Mouse (Mus musculus): ENCODE measurements around the gene Zfp383. TPM values are rescaled to one million over a fixed set of nuclear protein-coding genes. Genes with fewer than 3 reads are reported as not detected.

Gene Zfp383
- polyA plus RNA-seq, 1 experiment from 2014 or later, result 2.7 TPM

DNA sequence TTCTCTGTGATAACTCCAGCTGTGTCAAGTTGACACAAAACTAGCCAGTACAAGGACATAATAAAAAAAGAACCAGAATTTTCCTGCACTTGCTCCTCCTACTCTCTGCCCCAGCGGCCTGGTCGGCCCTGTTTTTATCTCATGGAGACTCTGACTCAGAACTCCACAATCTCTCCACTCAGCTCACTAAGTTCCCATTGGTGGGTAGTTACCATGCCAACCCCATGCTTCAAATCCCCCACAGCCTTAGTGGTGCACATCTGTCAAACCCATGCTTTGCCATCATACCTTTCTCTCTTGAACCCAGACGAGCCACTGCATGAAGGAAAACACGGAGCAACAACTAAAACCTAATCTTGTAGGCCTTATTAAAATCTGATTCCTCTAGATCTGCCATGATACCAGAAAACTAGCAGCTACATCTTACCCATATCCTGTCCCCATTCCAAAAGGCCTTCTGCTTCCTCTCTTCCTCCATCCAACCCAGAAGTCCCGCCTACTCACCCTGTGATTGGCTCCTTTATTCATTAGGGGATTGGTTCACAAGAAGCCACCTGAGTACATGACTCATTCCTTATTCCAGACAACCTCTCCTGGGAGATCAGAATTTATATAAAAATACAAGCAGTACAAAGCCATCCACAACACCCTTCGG is 13.5 kb downstream of the Zfp383 start:
- Histone ChIP-seq H3K4me1 (ENCODE audit: control insufficient read depth, insufficient read depth, low read length) (no peaks in the 10 kb centered on the region), H3K4me2 (ENCODE audit: low read depth, low read length) (no peak overlapping the region), H3K27me3 (replicated peaks; ENCODE audit: control insufficient read depth, insufficient read depth, low read length) (no peaks in the 10 kb centered on the region), H3K9ac (ENCODE audit: low read depth, low read length) (no peak overlapping the region), H3K9me3 (ENCODE audit: control insufficient read depth, low read length) (no peaks in the 10 kb centered on the region), H3K36me3 (ENCODE audit: control insufficient read depth, insufficient read depth, low read length) (no peaks in the 10 kb centered on the region), H3K27ac (ENCODE audit: low read length) (no peak overlapping the region), H3K4me3 (ENCODE audit: low read length) (no peak overlapping the region)
- ATAC-seq, result no peak
- WGBS, result 79% methylated on average over 6 of the region's 6 CpGs

DNA sequence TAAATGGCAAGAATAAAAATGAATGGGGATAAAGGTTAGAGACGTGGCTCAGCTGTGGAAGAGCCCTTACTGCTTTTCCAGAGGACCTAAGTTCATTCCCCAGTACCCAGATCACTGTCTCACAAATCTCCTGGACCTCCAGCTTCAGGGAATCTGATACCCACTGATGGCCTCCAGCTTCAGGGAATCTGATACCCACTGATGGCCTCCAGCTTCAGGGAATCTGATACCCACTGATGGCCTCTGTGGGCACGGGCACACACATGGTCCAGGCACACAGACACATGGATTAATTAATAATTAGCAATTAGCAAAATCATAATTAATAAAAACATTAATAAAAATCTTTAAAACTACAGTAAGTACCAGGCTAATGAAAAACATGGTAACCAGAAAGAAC is 14.8 kb downstream of the Zfp383 start:
- no peaks in the 10 kb centered on the region for H3K27me3 ChIP-seq (replicated peaks; ENCODE audit: control insufficient read depth, insufficient read depth, low read length)
- 74% methylated on average over 2 of the region's 2 CpGs for WGBS

DNA sequence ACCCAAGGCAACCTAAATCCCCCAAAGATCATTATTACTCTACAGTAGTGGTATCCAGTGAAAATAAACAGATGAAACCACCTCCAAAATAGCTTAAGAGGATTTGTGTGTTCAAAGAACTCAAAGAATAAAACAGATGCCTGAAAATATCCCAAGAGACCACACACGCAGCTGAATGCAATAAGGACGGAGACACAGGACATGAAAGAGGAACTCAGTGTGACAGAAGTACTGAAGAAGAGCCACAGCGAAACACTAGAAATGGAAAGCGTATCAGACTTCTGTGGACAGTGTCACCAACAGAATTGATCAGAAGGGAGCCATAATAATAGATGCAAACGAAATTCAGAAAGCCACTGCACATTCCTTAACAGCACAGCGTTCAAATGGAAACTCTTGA is 30.8 kb downstream of the Zfp383 start:
- Histone ChIP-seq H3K4me1 (ENCODE audit: control insufficient read depth, insufficient read depth, low read length) (no peaks in the 10 kb centered on the region), H3K36me3 (ENCODE audit: control insufficient read depth, insufficient read depth, low read length) (peaks cover 15% of the 10 kb centered on the region; the same call in 1 of the 2 replicates), H3K9ac (ENCODE audit: low read depth, low read length) (no peak overlapping the region), H3K4me2 (ENCODE audit: low read depth, low read length) (no peak overlapping the region), H3K27me3 (replicated peaks; ENCODE audit: control insufficient read depth, insufficient read depth, low read length) (no peaks in the 10 kb centered on the region), H3K27ac (ENCODE audit: low read length) (no peak overlapping the region), H3K9me3 (ENCODE audit: control insufficient read depth, low read length) (no peaks in the 10 kb centered on the region), H3K4me3 (ENCODE audit: low read length) (no peak overlapping the region)
- WGBS, result 86% methylated on average over 6 of the region's 6 CpGs
- ATAC-seq, result no peak

More for the DNA sequence above, 14.8 kb downstream of the Zfp383 start:
- ATAC-seq, result no peak
- H3K4me2 ChIP-seq (ENCODE audit: low read depth, low read length), result no peak overlapping the region
- no peak overlapping the region for H3K9ac ChIP-seq (ENCODE audit: low read depth, low read length)
- H3K36me3 ChIP-seq (ENCODE audit: control insufficient read depth, insufficient read depth, low read length), result no peaks in the 10 kb centered on the region
- no peak overlapping the region for H3K27ac ChIP-seq (ENCODE audit: low read length)
- H3K9me3 ChIP-seq (ENCODE audit: control insufficient read depth, low read length), result no peaks in the 10 kb centered on the region
- H3K4me1 ChIP-seq (ENCODE audit: control insufficient read depth, insufficient read depth, low read length), result no peaks in the 10 kb centered on the region
- H3K4me3 ChIP-seq (ENCODE audit: low read length), result no peak overlapping the region

DNA sequence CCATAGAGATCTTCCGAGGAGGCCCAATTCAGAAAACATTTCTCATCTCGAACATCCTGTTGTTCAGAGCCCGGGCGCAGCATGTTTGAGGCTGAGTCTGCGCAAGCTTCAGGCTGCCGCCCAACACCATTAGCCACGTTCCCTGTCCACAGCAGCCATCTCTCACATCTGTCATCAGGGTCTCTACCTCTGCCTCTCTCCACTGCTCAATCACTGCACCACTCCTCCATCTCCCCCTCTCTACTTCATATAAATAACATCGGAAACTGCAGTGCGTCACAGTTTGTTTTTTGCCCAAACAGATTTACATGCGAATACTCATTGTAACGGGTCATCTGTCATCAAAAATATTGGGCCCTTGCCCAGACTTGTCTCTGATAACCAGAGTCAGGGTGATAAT is 33.0 kb downstream of the Zfp383 start:
- Histone ChIP-seq H3K9me3 (ENCODE audit: control insufficient read depth, low read length) (no peaks in the 10 kb centered on the region), H3K27ac (ENCODE audit: low read length) (no peak overlapping the region), H3K4me2 (ENCODE audit: low read depth, low read length) (no peak overlapping the region), H3K36me3 (ENCODE audit: control insufficient read depth, insufficient read depth, low read length) (0 out of 2 replicates have a peak, but pooled peaks cover 4% of the 10 kb centered on the region), H3K9ac (ENCODE audit: low read depth, low read length) (no peak overlapping the region), H3K4me1 (ENCODE audit: control insufficient read depth, insufficient read depth, low read length) (no peaks in the 10 kb centered on the region), H3K4me3 (ENCODE audit: low read length) (no peak overlapping the region), H3K27me3 (replicated peaks; ENCODE audit: control insufficient read depth, insufficient read depth, low read length) (no peaks in the 10 kb centered on the region)
- ATAC-seq, result no peak
- 88% methylated on average over 11 of the region's 11 CpGs for WGBS

DNA sequence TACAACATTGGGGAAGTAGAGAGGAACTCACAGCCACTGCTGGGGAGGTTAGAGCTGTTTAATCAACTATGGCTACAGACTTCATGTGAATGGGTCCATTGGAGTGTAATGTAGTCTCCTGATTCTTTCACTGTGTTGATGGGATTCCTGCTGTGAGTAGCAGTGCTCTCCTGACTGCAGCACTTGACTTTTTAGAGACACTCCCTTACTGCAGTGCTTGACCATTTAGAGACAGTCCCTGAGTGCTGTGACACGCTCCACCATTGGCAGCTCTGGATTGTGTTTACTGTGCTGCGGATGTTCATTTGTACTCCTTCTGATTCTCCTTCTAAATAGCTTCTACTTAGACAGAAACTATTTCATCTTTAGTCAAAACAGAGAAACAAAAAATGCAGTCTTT is 34.7 kb downstream of the Zfp383 start:
- 33% methylated on average over 2 of the region's 2 CpGs for WGBS

DNA sequence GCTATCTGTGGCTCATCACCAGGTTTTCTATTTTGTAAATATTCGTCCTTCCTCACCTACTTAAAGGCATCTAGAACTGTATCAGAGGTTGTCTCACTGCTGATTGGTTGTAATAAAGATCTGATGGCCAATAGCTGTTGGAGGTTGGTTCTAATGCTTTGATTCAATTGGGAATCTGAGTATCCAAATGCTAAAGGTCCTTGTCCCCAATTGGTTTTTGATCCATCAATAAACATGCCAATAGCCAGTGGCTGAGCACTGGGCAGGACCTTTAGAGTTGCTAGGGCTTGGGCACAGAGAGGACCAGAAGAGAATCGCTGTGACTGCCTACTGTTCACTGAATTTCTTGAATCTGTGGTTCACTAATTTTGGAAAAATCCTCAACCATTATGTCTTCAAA is 35.7 kb downstream of the Zfp383 start:
- Histone ChIP-seq H3K27ac (ENCODE audit: low read length) (no peak overlapping the region), H3K9ac (ENCODE audit: low read depth, low read length) (no peak overlapping the region), H3K9me3 (ENCODE audit: control insufficient read depth, low read length) (no peaks in the 10 kb centered on the region), H3K4me1 (ENCODE audit: control insufficient read depth, insufficient read depth, low read length) (no peaks in the 10 kb centered on the region), H3K36me3 (ENCODE audit: control insufficient read depth, insufficient read depth, low read length) (0 out of 2 replicates have a peak, but pooled peaks cover 4% of the 10 kb centered on the region), H3K4me3 (ENCODE audit: low read length) (no peak overlapping the region), H3K4me2 (ENCODE audit: low read depth, low read length) (no peak overlapping the region), H3K27me3 (replicated peaks; ENCODE audit: control insufficient read depth, insufficient read depth, low read length) (no peaks in the 10 kb centered on the region)
- 79% methylated on average over 2 of the region's 2 CpGs for WGBS
- no peak for ATAC-seq

More for the DNA sequence above, 34.7 kb downstream of the Zfp383 start:
- ATAC-seq, result no peak
- Histone ChIP-seq H3K9ac (ENCODE audit: low read depth, low read length) (no peak overlapping the region), H3K9me3 (ENCODE audit: control insufficient read depth, low read length) (no peaks in the 10 kb centered on the region), H3K4me3 (ENCODE audit: low read length) (no peak overlapping the region), H3K4me2 (ENCODE audit: low read depth, low read length) (no peak overlapping the region), H3K36me3 (ENCODE audit: control insufficient read depth, insufficient read depth, low read length) (0 out of 2 replicates have a peak, but pooled peaks cover 4% of the 10 kb centered on the region), H3K27ac (ENCODE audit: low read length) (no peak overlapping the region), H3K27me3 (replicated peaks; ENCODE audit: control insufficient read depth, insufficient read depth, low read length) (no peaks in the 10 kb centered on the region), H3K4me1 (ENCODE audit: control insufficient read depth, insufficient read depth, low read length) (no peaks in the 10 kb centered on the region)

DNA sequence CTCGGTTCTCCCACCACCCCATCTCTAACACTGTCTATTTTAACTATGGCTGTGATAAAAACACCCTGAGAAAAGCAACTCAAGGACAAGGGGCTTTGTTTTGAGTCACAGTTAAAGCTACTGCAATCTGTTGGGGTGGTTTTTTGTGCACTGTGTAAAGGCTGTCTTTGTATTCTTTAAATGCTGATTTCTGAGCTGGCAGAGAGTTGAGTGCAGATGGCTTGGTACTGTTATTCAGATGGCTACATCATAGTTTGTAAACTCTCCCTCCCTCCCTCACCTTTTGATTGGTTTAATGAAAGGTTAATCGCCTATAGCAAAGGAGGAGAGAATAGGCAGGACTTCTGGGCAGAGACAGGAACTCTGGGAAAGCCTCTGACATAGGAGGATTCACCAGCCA is 36.2 kb downstream of the Zfp383 start:
- Histone ChIP-seq H3K4me2 (ENCODE audit: low read depth, low read length) (no peak overlapping the region), H3K4me1 (ENCODE audit: control insufficient read depth, insufficient read depth, low read length) (no peaks in the 10 kb centered on the region), H3K9me3 (ENCODE audit: control insufficient read depth, low read length) (no peaks in the 10 kb centered on the region), H3K4me3 (ENCODE audit: low read length) (no peak overlapping the region), H3K36me3 (ENCODE audit: control insufficient read depth, insufficient read depth, low read length) (0 out of 2 replicates have a peak, but pooled peaks cover 4% of the 10 kb centered on the region), H3K27me3 (replicated peaks; ENCODE audit: control insufficient read depth, insufficient read depth, low read length) (no peaks in the 10 kb centered on the region), H3K27ac (ENCODE audit: low read length) (no peak overlapping the region), H3K9ac (ENCODE audit: low read depth, low read length) (no peak overlapping the region)
- no peak for ATAC-seq
- 84% methylated on average over 2 of the region's 2 CpGs for WGBS

DNA sequence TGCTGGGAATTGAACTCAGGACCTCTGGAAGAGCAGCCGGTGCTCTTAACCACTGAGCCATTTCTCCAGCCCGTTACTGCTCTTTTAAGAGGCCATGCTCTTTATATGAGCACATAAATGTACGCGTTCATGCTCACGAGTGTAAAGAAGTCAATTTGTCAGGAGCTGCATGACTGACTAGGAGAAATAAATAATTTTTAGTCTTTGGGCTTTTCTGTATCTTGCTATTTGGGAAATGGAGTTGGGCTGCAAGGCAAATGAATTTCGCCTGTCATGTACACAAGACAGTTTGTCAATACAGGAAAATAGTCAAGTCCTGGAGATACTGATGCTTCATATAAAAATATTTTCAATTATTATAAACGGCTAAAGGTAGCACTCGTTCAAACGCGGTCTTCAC is 45.1 kb downstream of the Zfp383 start:
- ATAC-seq, result no peak
- Histone ChIP-seq H3K4me2 (ENCODE audit: low read depth, low read length) (peak overlapping the region; percentile 66), H3K36me3 (ENCODE audit: control insufficient read depth, insufficient read depth, low read length) (peaks cover 2% of the 10 kb centered on the region; the same call in 1 of the 2 replicates), H3K4me1 (ENCODE audit: control insufficient read depth, insufficient read depth, low read length) (no peaks in the 10 kb centered on the region), H3K4me3 (ENCODE audit: low read length) (peak overlapping the region; percentile 89), H3K9me3 (ENCODE audit: control insufficient read depth, low read length) (no peaks in the 10 kb centered on the region), H3K27me3 (replicated peaks; ENCODE audit: control insufficient read depth, insufficient read depth, low read length) (no peaks in the 10 kb centered on the region), H3K9ac (ENCODE audit: low read depth, low read length) (peak overlapping the region; percentile 99), H3K27ac (ENCODE audit: low read length) (peak overlapping the region; percentile 96)
- 41% methylated on average over 10 of the region's 10 CpGs for WGBS

DNA sequence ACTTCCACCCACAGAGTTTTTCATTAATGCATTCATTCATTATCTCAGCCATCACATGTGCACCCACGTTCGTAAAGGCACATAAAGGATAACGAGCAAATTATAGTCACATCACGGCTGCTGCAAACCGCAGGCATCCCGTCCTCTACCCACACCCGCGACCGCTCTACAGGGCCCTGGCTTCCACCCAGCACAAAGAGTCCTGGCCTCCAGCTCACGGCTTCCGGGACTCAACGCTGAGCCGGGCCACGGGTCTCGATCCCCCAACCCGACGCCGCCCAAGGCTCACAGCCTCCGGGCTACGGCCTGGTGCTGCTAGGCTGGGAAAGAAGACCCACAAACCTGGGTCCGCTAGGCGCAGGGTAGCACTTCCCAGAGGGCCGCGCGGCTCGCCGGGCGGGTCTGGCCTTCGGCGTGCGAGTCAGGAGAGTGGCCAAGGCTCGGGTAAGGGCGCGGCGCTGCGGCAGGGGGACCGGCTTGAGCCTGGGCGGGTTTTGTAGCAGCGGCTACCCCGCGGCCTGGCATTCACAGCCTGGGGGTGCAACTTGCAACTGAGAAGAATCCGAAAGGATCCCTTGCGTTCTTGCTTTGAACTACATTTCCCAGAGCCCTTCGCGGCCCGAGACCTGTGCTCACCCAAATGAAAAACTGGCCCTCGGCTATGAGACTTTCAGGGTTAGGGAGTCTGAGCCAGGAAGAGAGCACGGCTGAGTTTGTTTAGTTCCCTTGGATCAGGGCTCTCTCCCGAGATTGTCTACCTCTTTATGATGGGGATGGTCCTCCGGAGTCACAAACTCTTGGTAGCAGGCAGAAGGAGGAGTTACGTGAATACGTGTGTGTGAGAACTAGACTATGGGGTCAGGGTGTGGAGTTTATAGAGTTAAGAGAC is 45.7 kb downstream of the Zfp383 start, which contains the start of gene Zfp74:
Zfp74 (minus strand) TSS at position 577 of the 889 bp plus-strand sequence.
- Histone ChIP-seq H3K4me2 (ENCODE audit: low read depth, low read length) (peak within 1 kb of the TSS; percentile 66), H3K4me1 (ENCODE audit: control insufficient read depth, insufficient read depth, low read length) (no peaks in the 10 kb centered on the region), H3K27me3 (replicated peaks; ENCODE audit: control insufficient read depth, insufficient read depth, low read length) (no peaks in the 10 kb centered on the region), H3K36me3 (ENCODE audit: control insufficient read depth, insufficient read depth, low read length) (peaks cover 2% of the 10 kb centered on the region; the same call in 1 of the 2 replicates), H3K9me3 (ENCODE audit: control insufficient read depth, low read length) (no peaks in the 10 kb centered on the region), H3K27ac (ENCODE audit: low read length) (peak within 1 kb of the TSS; percentile 96), H3K9ac (ENCODE audit: low read depth, low read length) (peak within 1 kb of the TSS; percentile 99), H3K4me3 (ENCODE audit: low read length) (peak within 1 kb of the TSS; percentile 89)
- peak; percentile 93 for ATAC-seq
- WGBS, result 1% methylated on average over 52 of the region's 52 CpGs
